Mouse (Mus musculus): ENCODE results near the gene Flrt3.

DNA sequence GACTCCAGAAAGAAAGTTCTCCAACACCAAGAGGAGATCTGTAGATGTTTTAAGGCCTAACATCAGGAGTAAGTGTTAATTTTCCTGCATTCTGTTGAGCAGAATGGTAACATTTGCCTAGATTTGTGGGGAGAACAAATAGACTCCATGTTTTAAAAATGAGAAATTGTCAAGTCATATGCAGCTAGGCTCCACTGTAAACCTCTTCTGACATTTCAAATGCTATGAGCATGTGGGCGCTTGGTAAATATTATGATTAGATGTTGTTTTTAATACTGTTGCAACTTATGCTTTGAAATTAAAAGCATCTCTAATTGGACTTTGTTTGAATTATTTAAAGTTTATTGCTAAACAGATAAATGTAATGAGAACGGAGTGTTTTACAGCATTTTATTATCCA, 55.8 kb downstream of the Flrt3 start:
- TF ChIP-seq JUND (IDR thresholded peaks at IDR 0.05; ENCODE audit: low read depth, low read length) (no peak), MAFK (IDR thresholded peaks at IDR 0.05; ENCODE audit: borderline replicate concordance, low read depth, low read length) (no peak), KAT2A (conservative IDR thresholded peaks at IDR 0.05; ENCODE audit: low read depth, low read length) (no peak)
